Mouse (Mus musculus) erythroblast, adult 5-6 weeks (primary cell): ENCODE measurements around the gene Lgals9. TPM values are rescaled to one million over a fixed set of nuclear protein-coding genes. Genes with fewer than 3 reads are reported as not detected.

Source experiments
- ATAC-seq: replicated peaks from 2 replicates; pipeline ENCODE4 v1.8.0; 2016; ENCODE audit warnings: moderate number of reproducible peaks, mild to moderate bottlenecking, moderate TSS enrichment, inconsistent platforms; ENCODE audit not compliant: poor library complexity, low FRiP score, severe bottlenecking
- total RNA-seq, 2 experiments: library from RNA; stranded (forward) in 1 of 2; stranded (reverse) in 1 of 2; fragments of 150-400 nt in 1 of 2; fragments of 200-764, 138-1000 nt in 1 of 2; gene quantifications; 2 replicates each; pipeline versions ENCODE4 v1.2.3 to v1.2.4; 2015 to 2017; ENCODE audit warnings: low replicate concordance in 2 of 2

The Lgals9 gene
- total RNA-seq, 2 experiments from 2014 or later, result 48.7 to 155 TPM

DNA sequence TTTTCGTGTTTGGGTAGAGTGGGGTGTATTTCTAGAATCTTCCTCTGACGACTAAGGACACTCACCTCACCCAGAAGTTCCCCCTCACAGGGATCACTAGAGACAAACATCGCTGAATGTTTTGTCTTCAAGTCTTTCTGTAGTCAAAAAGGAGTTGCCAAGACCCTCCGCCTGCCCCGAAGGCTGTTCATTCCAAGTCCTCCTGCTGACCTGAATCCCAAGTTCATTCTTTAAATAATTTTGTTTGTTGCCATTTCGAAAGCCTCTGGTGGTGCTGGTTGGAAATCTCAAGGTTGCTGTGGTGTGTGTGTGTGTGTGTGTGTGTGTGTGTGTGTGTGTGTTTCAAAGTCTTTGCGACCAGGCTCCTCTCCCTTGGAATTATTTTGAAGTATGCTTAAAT lies 50.4 kb downstream of the Lgals9 start:
- ATAC-seq, result no peak

DNA sequence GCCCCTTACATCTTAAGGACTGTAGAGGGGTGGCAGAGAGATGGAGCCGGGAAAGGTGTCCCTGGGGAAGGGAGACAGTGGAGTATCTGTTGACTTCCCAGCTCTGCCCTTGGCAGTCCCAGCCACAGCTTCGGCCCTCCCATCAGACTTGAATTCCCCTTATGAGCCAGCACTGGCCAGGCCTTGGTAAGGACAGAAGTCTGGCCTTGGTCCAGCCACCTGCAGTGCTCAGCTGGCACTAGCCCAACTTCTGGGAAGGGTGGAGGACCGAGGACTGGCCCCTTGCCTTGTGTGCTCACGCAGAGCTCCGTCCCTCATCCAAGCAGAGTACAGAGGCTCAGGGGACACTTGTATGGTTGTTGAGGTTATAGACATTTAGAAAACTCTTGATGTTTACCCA lies 55.4 kb downstream of the Lgals9 start:
- ATAC-seq, result no peak

DNA sequence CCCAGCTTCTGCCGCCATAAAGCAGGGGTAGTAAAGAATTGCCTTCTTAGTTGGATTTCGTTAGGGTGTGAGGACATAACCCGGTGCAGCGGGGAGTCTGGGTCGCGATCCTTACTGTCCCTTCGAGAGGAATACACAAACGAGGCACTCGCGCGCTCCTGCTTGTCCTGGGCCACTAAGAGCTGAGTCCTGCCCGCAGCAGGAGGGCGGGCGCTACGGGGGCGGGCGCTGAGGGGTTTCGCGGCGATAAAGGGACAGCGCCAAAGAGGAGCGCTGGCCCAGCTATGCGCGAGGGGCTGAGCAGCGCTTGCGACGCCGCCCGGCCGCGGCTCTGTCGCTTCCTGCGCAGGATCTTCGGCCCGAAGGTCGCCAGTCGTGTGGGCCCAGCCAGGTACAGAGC lies 59.8 kb downstream of the Lgals9 start:
- no peak for ATAC-seq

DNA sequence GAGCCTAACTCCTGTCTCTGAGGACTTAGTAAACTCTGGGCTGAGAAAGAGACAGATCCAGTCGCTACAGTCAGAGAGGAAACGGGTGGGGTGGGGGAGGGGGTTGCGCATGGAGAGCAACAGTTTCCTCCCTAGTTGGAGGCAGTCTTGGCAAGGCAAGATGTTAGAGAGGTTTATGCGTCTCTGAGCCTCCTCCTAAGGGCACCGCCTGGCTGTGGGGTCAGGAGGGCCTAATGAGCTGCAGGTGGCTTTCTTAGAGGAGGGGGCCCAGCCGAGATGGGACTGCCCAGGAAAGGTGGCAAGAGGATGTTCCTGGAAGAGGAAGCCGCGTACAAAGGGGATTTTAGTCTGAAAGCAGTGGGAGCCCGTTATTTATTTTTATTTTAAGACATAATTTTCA lies 60.6 kb downstream of the Lgals9 start:
- no peak for ATAC-seq

DNA sequence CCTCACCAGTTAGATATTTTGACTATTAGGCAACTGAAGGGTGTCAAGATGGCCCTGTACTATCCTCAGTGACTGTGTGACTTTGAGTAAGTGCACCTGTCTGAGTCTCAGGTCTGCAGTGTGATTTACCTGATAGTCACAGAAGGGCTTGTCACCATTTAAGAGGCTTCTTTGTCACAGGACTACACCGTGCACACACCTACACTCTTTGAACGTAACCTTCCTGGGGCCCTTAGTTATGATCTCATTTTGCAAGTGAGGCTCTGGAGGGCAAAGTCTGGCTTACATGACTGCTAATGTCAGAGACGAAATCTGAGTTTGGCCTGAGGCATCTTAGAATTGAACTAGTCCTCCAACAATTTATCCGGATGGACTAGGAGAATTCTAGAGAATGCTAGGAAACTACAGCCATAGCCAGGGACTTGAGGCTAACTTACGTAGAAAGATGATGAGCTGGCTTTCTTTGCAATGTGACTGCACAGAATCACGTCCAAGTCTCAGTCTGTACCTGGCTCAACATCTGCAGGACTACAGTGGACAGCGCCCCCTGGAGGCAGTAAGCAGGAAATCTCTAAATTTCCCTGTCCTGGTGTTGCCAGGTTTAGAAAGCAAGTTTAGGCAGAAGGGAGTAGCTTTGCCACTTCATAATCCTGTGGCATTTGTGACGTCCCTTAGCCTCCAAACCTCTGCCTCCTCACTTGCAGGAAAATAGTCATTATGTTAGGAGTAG lies 61.9 kb downstream of the Lgals9 start:
- peak; percentile 42; the same call in 1 of the 2 replicates for ATAC-seq

DNA sequence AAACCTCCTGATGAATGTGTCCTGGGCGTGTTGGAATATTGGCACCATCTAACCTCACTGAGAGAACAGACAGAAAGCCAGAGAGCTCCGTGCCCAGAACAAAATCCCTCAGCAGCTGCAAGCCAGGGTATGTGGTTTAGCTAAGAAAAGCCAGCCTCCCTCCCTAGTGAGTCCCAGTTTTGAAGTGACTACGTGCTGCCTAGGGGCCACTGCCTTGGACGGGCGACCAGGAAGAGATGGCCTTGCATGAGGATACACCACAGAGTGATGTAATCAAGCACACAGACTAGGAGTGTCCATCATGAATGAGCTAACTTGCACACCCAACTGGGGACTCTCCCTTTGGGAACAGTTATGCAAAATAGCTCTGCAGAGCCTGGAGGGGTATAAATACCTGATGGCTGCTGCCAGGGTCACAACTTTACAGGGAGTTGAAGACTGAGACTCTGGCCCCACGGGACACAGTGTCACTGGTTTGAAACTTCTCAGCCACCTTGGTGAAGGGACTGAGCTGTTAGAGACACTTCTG lies 64.3 kb downstream of the Lgals9 start, which contains the start of gene Nos2:
TSS of gene Nos2 (plus strand) at position 377 of the 529 bp plus-strand sequence.
- no peak for ATAC-seq

DNA sequence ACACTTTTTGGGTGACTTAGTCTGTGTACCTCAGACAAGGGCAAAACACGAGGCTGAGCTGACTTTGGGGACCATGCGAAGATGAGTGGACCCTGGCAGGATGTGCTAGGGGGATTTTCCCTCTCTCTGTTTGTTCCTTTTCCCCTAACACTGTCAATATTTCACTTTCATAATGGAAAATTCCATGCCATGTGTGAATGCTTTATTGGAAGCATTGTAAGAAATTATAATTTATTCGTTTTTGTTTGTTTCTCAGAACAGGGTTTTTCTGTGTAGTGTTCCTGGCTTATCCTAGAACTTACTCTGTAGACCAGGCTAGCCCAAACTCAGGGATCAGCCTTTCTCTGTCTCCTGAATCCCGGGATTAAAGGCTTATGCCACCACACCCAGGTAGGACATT lies 65.0 kb downstream of the Lgals9 start:
- no peak for ATAC-seq

DNA sequence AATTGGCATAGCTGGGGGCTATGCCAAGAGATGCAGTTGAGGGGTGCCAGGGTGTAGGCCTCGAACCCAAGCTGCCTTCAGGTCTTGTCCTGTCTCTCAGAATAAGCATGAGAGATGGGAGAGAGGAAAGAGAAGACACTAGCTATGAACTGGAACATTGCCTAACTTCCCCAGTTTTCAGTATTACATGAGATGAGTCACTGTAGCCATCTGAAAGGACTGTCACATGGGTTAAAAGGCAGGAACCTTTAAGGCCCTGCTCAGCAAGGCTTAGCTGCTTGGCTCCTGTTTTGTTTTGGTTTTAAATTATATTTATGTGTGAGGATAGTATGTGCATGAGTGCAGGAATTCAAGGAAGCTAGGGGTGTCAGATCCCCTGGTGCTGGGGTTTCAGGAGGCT lies 68.3 kb downstream of the Lgals9 start:
- no peak for ATAC-seq

DNA sequence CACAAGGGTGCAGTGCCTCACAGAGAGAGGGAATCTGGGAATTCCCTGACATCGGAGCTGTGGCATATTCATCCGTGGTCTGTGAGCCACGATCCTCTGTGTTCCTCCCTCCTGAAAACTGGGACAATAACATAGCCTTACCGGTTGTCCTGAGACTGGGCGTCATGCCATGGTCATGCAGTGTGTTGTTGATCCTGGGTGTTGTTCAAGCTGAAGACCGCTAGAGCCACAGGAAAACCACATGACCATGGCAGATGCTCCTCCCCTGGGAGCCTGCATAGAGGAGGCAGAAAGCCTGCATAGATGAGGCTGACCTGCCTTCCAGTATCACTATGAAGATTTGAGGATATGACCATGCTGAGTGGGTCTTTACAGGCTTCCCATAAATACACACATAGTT lies 69.3 kb downstream of the Lgals9 start:
- ATAC-seq, result no peak

Other genes with a start within 250 kb of the Lgals9 start
- gene Ccnq, start 233.2 kb downstream of the Lgals9 start, total RNA-seq (2015; ENCODE audit: low replicate concordance), result 4.6 and 16.7 TPM in 2 replicates
- gene Ccnq, start 233.2 kb downstream of the Lgals9 start, total RNA-seq (2017; ENCODE audit: low replicate concordance), result 4.7 and 6.6 TPM in 2 replicates
- gene Lyrm9, start 158.4 kb downstream of the Lgals9 start, total RNA-seq (2015; ENCODE audit: low replicate concordance), result 6.0 and 12.5 TPM in 2 replicates
- 8.1 and 10.9 TPM in 2 replicates for gene Lyrm9, start 158.4 kb downstream of the Lgals9 start, total RNA-seq (2017; ENCODE audit: low replicate concordance)
- not detected in 2 replicates for gene Nos2, start 64.2 kb downstream of the Lgals9 start, total RNA-seq (2015; ENCODE audit: low replicate concordance)
- gene Nos2, start 64.2 kb downstream of the Lgals9 start, total RNA-seq (2017; ENCODE audit: low replicate concordance), result not detected in 2 replicates
- 4.2 and 6.3 TPM in 2 replicates for gene Ksr1, start 161.5 kb upstream of the Lgals9 start, total RNA-seq (2015; ENCODE audit: low replicate concordance)
- gene Ksr1, start 161.5 kb upstream of the Lgals9 start, total RNA-seq (2017; ENCODE audit: low replicate concordance), result 7.2 and 21.1 TPM in 2 replicates